Mouse (Mus musculus) hindbrain, embryonic 16.5 days (tissue): Measurements from ENCODE around the gene Cdh18. TPM values are rescaled to one million over a fixed set of nuclear protein-coding genes. Genes with fewer than 3 reads are reported as not detected.
A peak's percentile ranks its signal among the peaks of the same experiment; 100 is the strongest.

Experiments
- ATAC-seq: fragments of 200-750 bp; cut with Nextera tagmentation; 2 replicates; pipeline ENCODE4 v1.8.0; 2017; ENCODE audit warnings: moderate TSS enrichment, moderate library complexity
- H3K27ac ChIP-seq: fragments of 300-500 bp; sonication (generic); 2 replicates; pipeline ENCODE4 v1.5.1; 2014; ENCODE audit warnings: low read depth, mild to moderate bottlenecking, control low read depth, low read length, moderate library complexity
- H3K27me3 ChIP-seq: fragments of 300-500 bp; sonication (generic); replicated peaks from 2 replicates; pipeline ENCODE4 v1.6.1; 2014; ENCODE audit warnings: low read length; ENCODE audit not compliant: control insufficient read depth, insufficient read depth
- H3K36me3 ChIP-seq: fragments of 300-500 bp; sonication (generic); 2 replicates; pipeline ENCODE4 v1.6.1; 2014; ENCODE audit warnings: mild to moderate bottlenecking, low read length, moderate library complexity, mixed read lengths; ENCODE audit not compliant: control insufficient read depth, insufficient read depth
- H3K4me1 ChIP-seq: fragments of 300-500 bp; sonication (generic); 2 replicates; pipeline ENCODE4 v1.6.1; 2014; ENCODE audit warnings: low read depth, low read length; ENCODE audit not compliant: control insufficient read depth, insufficient read depth
- H3K4me2 ChIP-seq: fragments of 300-500 bp; sonication (generic); 2 replicates; pipeline ENCODE4 v1.6.1; 2014; ENCODE audit warnings: mild to moderate bottlenecking, low read length, control low read depth, moderate library complexity
- H3K4me3 ChIP-seq: fragments of 300-500 bp; sonication (generic); 2 replicates; pipeline ENCODE4 v1.5.1; 2014; ENCODE audit warnings: mild to moderate bottlenecking, low read length, control low read depth, moderate library complexity
- H3K9ac ChIP-seq: fragments of 300-500 bp; sonication (generic); 2 replicates; pipeline ENCODE4 v1.6.1; 2014; ENCODE audit warnings: low read depth, mild to moderate bottlenecking, control low read depth, low read length, moderate library complexity
- H3K9me3 ChIP-seq: fragments of 300-500 bp; sonication (generic); 2 replicates; pipeline ENCODE4 v1.6.1; 2014; ENCODE audit warnings: mild to moderate bottlenecking, low read length, moderate library complexity; ENCODE audit not compliant: control insufficient read depth
- WGBS: fragments of 180-500 bp; shearing (Covaris S2); extraction: QIAGEN DNeasy Blood & Tissue Kit; methylation state at CpG from one replicate; pipeline ENCODE4 v1.1.7; 2014; 5-methylcytosine and 5-hydroxymethylcytosine counted together
- polyA plus RNA-seq: library from polyadenylated mRNA; unstranded; fragments of >200 nt; fragmentation: Nextera tagmentation; extraction: Ambion mirVana; gene quantifications from 2 replicates; pipeline ENCODE4 v1.2.1, GENCODE M21; 2015

Gene Cdh18
- polyA plus RNA-seq, 1 experiment from 2014 or later = 13.2 TPM

- Histone ChIP-seq H3K36me3 (no peaks in the 10 kb centered on the region), H3K27ac (no peak overlapping the region), H3K4me2 (no peak overlapping the region), H3K9ac (no peak overlapping the region), H3K4me1 (no peaks in the 10 kb centered on the region), H3K27me3 (no peaks in the 10 kb centered on the region), H3K4me3 (no peak overlapping the region), H3K9me3 (no peaks in the 10 kb centered on the region)
- ATAC-seq = no peak
- WGBS = 84% methylated on average over 5 of the region's 5 CpGs
Measured at GRCm38 (mm10) chr15:23430021-23430420, 881.2 kb downstream of the Cdh18 start.

DNA sequence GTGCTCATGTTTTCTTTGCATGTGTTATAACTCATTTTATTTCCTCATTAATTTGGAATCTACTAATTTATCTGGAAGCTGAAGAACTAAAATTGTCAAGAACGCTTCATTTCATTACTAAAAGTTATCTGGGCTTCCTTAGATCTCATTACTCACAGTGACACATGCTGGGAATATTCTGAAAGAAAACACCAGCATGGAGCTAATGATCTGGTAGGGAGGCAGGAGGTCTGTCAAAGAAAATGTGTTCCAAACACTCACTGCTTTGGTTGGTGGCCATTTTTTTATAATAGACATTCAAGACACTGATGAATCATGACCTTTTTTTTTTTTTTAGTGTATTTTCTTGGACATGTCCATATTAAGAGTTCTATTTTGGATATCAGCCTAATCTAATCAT, 899.7 kb downstream of the Cdh18 start:
- Histone ChIP-seq H3K4me3 (no peak overlapping the region), H3K9ac (no peak overlapping the region), H3K4me2 (no peak overlapping the region), H3K36me3 (no peaks in the 10 kb centered on the region), H3K27ac (no peak overlapping the region), H3K4me1 (peaks cover 3% of the 10 kb centered on the region; the same call in 1 of the 2 replicates), H3K27me3 (no peaks in the 10 kb centered on the region), H3K9me3 (no peaks in the 10 kb centered on the region)
- 61% methylated on average over 1 of the region's 1 CpGs for WGBS
- ATAC-seq = no peak

GRCm38 (mm10) chr15:23452098-23452625, 903.3 kb downstream of the Cdh18 start:
- 0 out of 2 replicates have a peak overlapping the region, but pooled peaks have one; percentile 11 for H3K4me3 ChIP-seq

DNA sequence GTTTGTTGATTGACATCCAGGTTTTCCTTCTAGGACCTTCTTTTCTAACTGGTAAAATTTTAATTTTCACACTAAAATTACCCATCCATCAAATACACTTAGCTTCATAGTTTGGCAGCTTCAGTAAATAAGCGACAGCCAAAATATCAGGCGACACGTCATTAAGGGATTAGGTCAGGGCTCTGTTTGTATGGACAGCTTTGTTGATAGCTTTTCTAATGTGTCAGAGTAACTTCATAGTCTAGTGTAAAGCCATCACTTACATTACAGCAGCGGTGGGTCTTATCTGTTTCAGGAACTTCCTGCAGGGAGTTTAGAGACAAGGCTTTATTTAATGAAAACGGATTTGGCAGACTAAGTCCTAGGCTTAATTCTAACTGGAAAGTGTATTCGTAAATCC, 904.5 kb downstream of the Cdh18 start:
- no peak overlapping the region for H3K27ac ChIP-seq
- no peaks in the 10 kb centered on the region for H3K27me3 ChIP-seq
- H3K4me3 ChIP-seq = no peak overlapping the region
- WGBS = 89% methylated on average over 6 of the region's 6 CpGs
- no peaks in the 10 kb centered on the region for H3K9me3 ChIP-seq
- no peak for ATAC-seq
- H3K9ac ChIP-seq = no peak overlapping the region
- H3K4me2 ChIP-seq = no peak overlapping the region
- no peaks in the 10 kb centered on the region for H3K36me3 ChIP-seq
- H3K4me1 ChIP-seq = peaks cover 3% of the 10 kb centered on the region; the same call in 1 of the 2 replicates

More at GRCm38 (mm10) chr15:23452098-23452625, 903.3 kb downstream of the Cdh18 start:
- peak overlapping the region; percentile 46 for H3K4me2 ChIP-seq
- 26% methylated on average over 9 of the region's 9 CpGs for WGBS
- 0 out of 2 replicates have a peak overlapping the region, but pooled peaks have one; percentile 0 for H3K9ac ChIP-seq
- peak overlapping the region; percentile 54; the same call in 1 of the 2 replicates for H3K27ac ChIP-seq
- H3K4me1 ChIP-seq = peaks cover 3% of the 10 kb centered on the region; the same call in 1 of the 2 replicates
- H3K27me3 ChIP-seq = no peaks in the 10 kb centered on the region
- H3K36me3 ChIP-seq = no peaks in the 10 kb centered on the region
- no peaks in the 10 kb centered on the region for H3K9me3 ChIP-seq
- peak; percentile 76 for ATAC-seq

DNA sequence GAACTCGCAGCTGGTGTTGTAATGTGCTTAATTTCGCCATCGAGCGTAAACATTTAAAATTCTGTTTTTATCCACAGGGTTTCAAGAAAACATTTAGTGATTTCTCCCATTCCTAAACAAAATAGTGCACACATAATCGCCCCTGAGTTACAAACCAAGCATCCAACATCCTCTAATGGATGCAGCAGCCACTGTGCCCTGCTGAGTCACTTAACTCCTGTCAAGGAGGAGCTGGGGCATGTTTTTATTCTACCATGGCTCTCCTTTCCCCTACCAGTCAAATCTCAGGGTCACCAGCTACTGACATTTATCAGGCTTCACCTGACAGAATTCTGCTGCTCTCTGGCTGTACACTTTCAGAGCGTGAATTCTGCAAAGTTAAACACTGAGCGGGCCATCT, 906.5 kb downstream of the Cdh18 start:
- Histone ChIP-seq H3K27me3 (no peaks in the 10 kb centered on the region), H3K9ac (no peak overlapping the region), H3K27ac (no peak overlapping the region), H3K4me3 (no peak overlapping the region), H3K4me1 (peaks cover 3% of the 10 kb centered on the region; the same call in 1 of the 2 replicates), H3K4me2 (no peak overlapping the region), H3K9me3 (no peaks in the 10 kb centered on the region), H3K36me3 (no peaks in the 10 kb centered on the region)
- WGBS = 66% methylated on average over 7 of the region's 7 CpGs
- ATAC-seq = peak; percentile 69; the same call in 1 of the 2 replicates

- Histone ChIP-seq H3K9me3 (no peaks in the 10 kb centered on the region), H3K36me3 (no peaks in the 10 kb centered on the region), H3K4me1 (no peaks in the 10 kb centered on the region), H3K4me3 (no peak overlapping the region), H3K27ac (no peak overlapping the region), H3K9ac (no peak overlapping the region), H3K27me3 (no peaks in the 10 kb centered on the region), H3K4me2 (no peak overlapping the region)
- WGBS = 57% methylated on average over 3 of the region's 3 CpGs
- ATAC-seq = peak; percentile 48; the same call in 1 of the 2 replicates
Measured at GRCm38 (mm10) chr15:23457401-23457800, 908.6 kb downstream of the Cdh18 start.

- Histone ChIP-seq H3K9ac (no peak overlapping the region), H3K27ac (no peak overlapping the region), H3K4me1 (no peaks in the 10 kb centered on the region), H3K27me3 (no peaks in the 10 kb centered on the region), H3K4me2 (no peak overlapping the region), H3K36me3 (no peaks in the 10 kb centered on the region), H3K4me3 (no peak overlapping the region), H3K9me3 (0 out of 2 replicates have a peak, but pooled peaks cover 2% of the 10 kb centered on the region)
- no peak for ATAC-seq
- 78% methylated on average over 7 of the region's 7 CpGs for WGBS
Measured at GRCm38 (mm10) chr15:23470527-23471475, 922.0 kb downstream of the Cdh18 start.

GRCm38 (mm10) chr15:23486306-23486705, 937.5 kb downstream of the Cdh18 start:
- no peaks in the 10 kb centered on the region for H3K9me3 ChIP-seq
- no peak for ATAC-seq

DNA sequence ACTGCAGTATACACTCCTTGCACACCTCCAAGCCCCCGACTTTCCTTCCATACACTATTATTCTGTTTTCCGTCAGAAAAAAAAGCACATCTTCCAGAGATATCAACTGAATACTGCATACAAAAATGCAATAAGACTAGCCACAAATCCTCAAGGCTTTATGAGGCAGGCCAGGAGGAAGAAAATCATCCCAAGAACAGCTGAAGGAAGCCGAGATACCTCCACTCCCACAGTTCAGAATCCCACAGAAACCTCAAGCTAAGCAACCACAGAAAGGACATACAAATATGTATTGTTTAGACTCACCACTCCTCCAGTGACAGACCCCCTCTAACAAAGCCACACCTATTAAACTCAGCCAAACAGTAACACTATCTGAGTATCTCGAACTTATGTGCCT, 957.7 kb downstream of the Cdh18 start:
- ATAC-seq = no peak
- Histone ChIP-seq H3K4me2 (no peak overlapping the region), H3K9me3 (no peaks in the 10 kb centered on the region), H3K4me1 (no peaks in the 10 kb centered on the region), H3K9ac (no peak overlapping the region), H3K36me3 (no peaks in the 10 kb centered on the region), H3K27me3 (no peaks in the 10 kb centered on the region), H3K27ac (no peak overlapping the region), H3K4me3 (no peak overlapping the region)
- 82% methylated on average over 4 of the region's 4 CpGs for WGBS

More at GRCm38 (mm10) chr15:23486306-23486705, 937.5 kb downstream of the Cdh18 start:
- Histone ChIP-seq H3K9ac (no peak overlapping the region), H3K36me3 (no peaks in the 10 kb centered on the region), H3K4me1 (no peaks in the 10 kb centered on the region), H3K4me2 (no peak overlapping the region), H3K27me3 (no peaks in the 10 kb centered on the region), H3K4me3 (no peak overlapping the region), H3K27ac (no peak overlapping the region)
- 58% methylated on average over 1 of the region's 1 CpGs for WGBS
